Mouse (Mus musculus): ENCODE measurements around the gene Cpn1.

The Cpn1 gene

DNA sequence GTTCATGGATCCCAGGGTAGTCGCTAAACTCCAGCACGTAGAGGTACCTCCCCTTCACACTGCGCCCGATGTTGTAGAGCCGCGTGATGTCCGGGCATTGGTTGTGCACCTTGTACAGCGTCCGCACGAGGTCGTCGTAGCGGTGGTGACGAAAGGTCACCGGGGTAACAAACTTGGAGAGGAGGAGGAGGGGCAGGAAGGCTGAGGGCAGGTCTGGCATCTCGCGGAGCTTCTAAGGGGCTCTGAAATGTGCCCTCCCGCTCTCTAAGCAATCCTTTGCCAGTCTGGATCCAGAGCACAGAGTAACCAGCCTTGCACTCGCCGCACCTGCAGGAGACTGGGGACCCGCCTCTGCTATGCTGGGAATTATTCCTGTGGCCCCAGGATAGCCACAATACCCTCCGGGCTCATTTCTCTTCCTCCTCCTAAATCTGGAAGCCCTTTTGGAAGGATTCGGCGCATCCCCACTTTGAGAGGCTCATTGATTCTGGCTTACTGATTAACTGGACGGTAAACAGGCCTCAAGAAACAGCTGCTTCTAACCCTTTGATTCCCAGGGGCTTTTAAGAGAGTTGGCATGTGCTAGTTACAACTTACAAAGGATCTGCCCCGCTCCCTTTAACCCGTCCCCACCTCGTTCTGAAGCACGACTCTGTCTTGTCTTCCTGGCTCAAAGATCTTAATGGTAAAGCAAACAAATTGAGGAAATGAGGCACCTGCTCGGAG, at the start of gene Cpn1:
Gene Cpn1 (minus strand): TSS at position 488 of the 726 bp plus-strand sequence.
- DNase-seq: no peak

DNA sequence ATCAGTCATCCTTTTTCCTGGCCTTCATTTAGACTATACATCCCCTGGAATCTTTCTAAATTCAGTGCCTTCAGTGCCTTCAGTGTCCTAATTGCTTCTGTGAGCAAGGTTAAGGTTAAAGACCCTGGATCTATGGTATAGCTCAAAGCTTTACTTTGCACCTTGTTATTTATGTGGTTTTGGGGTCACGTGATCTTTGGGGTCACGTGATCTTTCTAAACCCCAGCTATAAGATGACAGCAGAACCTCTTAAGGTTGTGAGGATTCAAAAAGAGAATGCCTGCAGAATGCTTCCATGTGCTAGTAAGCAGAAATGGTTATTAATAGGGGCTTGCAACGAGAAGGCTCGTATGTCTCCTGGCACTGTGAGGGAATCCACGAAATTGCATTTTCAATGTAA, 47.0 kb upstream of the Cpn1 start:
- no peak for DNase-seq

DNA sequence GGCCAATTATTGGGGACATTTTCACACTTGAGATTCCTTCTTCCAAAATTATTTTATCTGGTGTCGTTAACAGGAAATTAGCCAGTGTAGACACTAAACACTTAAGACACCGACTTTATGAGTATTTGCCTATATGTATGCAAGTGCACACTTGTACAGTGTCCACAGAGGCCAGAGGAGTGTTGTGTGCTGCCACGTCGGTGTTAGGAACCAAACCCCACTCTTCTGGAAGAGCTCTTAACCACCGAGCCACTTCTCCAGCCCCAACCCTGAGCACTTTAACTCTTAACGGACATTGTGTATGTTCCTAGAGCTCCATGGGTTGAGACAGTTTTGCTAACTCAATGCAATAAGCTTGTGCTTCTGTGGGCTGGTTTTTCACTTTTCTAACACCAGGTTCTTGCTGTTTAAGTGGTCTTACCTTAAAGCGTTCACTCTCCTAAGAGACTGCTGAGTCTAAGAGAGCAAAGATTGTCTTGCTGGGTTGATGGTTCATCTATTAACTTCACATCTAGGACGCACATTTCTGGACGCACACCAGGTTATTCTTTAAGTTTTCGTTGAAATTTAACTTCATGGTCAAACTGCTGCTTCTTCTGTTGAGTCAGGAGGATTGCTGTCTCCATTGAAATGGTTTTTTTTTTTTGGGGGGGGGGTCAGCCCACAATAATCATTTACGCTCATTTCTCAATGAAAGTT, 45.8 kb upstream of the Cpn1 start:
- DNase-seq: no peak

DNA sequence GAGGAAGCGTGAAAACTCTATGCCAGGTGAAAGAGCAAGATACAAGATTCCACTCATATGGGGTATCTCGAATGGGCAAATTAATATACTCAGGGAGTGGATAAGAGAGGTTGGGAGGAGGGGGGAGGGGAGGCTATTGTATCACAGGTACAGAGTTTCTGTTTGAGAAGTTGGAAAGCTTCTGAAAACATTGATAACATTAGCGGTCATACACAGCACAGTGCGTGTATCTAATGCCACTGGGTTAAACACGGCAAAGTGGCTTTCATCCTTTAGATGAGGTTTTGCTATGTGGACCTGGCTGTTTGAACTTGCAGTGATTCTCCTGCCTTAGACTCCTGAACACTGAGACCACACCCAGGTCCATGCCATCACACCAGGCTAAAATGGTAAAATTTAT, 43.7 kb upstream of the Cpn1 start:
- no peak for DNase-seq

DNA sequence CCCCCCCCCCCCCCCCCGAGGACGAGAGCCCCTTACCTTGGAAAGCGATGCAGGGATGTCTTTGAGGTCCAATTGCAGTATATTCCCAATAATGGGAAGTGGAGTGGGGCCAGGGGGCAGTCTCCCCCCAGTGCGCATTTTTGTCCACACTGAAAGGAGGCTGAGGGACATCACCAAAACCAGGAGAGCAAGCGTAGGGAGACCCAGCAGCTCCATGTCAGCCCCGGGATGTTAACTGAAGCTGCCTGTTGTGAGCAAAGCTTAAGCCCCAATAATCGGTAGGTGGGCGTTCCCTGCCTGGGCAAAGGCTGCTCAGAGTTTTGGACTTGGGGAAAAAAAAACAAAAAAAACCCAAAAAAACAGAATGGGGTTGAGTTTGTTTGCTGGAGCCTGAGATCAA, 42.6 kb upstream of the Cpn1 start, which contains the start of gene Cyp2c23:
Gene Cyp2c23 (minus strand): TSS at position 237 of the 400 bp plus-strand sequence.
- DNase-seq: no peak

DNA sequence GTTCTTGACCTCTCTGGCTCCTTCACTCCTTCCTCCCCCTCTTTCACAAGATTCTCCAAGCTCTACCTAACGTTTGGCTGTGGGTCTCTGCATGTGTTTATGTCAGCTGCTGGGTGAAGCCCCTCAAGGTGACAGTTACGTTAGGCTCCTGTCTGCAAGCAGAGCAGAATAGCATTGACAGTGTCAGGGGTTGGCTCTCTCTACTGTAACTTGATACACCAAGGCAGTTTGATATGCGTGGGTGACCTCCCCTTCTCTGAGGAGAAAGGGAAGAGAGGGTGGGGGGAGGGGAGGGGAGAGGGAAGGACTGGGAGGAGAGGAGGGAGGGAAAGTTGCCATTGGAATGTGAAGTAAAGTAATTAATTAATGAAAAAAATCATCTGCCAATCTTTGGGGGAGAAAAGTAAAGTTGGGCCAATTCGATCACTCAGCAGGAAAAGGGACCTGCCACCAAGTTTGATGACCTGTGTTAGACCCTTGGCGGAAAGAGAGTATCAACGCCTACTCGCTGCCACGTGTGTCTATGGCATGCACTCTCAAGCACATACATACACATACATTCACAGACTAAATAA, 40.7 kb upstream of the Cpn1 start:
- no peak for DNase-seq

DNA sequence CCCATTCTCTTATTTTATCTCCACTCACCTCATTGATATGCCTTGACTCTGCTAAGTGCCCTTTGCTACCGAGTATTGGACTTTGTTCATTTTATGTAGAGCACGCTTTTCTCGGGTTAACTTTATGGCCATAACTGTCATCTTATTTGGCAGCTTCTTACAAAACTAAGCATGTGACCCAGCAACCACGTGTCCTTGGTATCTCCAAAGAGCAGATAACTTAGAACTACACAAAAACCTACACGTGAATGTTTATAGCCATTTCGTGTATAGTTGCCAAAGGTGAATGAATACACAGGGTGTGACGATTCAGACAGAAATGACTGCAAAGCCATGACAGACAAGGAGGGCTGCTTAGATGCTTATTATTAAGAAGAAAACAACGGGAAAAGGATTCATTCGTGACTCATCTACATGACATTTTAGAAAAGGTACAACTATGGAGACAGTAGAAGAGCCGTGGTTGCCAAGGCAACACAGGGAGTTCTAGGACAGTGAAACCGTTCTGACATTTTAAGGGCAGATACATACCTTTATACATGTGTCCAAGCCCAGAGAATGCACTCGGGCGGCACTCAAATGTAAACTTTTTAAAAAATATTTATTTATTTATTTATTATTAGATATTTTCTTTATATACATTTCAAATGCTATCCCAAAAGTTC, 38.7 kb upstream of the Cpn1 start:
- no peak for DNase-seq

DNA sequence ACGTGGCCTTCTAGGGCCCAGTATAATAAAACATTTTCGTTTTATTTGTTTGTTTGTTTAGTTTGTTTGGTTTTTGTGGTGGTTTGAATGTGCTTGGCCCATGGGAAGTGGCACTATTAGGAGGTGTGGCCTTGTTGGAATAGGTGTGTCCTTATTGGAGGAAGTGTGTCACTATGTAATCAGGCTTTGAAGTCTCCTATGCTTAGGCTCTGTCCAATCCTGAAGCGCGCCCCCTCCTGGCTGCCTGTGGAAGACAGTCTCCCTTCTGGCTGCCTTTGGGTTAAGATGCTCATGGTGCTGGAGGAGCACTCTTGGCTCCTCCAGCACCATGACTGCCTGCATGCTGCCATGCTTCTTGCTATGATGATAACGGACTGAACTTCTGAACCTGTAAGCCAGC, 36.7 kb upstream of the Cpn1 start:
- peak in 1 of 2 experiments; percentile 2 for DNase-seq

DNA sequence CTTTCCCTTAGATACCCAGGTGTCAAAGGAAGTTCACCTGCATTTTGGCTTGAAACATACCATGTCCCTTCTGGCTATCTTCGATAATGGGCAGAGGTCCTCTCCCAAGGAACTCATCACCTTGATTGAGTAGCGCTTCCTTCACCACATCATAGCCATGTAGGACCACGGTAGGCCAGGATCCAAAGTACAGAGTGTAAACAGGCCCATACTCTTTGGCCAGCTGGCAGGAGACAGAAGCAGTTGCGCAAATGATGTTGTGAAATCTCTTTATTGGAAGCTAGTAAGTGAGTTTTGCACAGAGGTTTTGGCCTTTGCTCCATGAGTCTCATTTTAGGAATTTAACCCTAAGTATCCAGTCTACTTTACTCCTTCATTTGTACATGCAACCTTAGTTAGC, 35.1 kb upstream of the Cpn1 start:
- DNase-seq: no peak

DNA sequence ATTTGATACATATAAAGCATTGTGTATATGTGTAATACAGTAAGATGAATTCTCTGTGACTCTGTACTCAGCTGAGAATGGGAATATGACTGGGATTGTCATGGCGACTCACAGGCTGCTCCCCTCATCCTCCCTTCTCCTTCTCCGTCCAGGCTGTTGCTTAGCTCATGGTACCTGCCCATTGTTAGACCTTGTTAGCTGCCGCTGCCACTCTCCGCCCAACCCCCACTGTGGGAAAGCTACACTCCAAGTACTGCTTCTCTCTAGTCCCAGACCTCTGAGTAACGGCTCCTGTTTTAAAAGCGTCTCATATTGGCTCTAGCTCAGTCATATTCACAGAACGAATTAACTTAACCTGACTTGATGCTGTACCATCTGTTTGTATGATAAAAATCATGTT, 33.4 kb upstream of the Cpn1 start:
- no peak for DNase-seq

DNA sequence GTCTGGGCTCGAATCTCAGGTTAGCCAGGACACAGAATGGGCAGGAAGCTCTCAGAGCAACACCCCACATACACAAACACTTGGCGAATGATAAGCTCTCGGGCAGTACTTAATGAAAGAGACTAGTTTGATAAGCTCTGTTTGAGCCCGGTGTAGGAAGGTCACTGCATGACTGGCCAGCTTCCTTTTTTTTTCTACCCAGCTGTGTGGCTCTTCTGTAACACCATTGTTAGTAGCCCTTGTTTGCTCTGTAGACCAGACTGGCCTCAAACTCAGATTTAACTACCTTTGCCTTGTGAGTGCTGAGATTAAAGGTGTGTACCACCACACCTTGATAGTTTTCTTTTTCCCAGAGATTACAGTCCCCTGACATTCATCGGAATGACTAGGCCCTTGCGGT, 27.5 kb upstream of the Cpn1 start:
- no peak for DNase-seq

DNA sequence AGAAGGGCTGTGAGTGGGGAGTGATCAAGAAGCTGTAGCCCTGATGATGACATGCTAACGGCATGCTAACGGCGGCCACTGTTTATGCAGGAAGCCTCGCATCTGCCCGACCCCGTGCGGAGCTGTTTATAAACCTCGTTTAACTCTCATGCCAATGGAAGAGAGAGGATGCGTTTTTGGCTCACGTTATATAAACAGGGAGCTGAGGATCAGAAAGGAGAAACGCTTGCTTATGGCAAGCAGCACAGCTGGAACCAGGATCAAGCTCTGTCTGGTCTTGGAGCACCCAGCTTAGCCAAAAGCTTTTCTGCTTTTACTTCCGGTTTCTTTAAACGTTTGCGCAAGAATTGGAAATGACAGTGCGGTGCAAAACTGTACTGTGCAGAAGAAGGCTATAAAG, 22.4 kb upstream of the Cpn1 start:
- no peak for DNase-seq

DNA sequence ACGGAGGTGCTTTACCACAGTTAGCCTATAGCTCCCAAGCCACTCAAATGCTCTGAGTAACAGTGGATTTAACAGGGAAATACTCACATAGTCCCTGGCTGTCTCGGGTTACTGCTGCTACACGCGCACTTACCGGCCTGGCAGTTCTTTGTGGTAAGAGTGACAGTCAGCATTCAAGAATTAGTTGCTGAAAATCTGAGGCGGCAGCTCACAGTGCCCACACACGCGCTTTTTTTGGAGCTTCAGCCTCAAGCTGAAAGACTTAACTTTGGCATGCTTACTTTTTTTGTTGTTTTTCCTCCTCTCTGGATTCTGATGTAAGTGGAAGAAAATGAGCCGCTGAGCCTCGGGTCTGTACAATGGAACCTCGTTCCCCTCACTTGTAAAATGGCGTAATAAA, 20.8 kb upstream of the Cpn1 start:
- no peak for DNase-seq

DNA sequence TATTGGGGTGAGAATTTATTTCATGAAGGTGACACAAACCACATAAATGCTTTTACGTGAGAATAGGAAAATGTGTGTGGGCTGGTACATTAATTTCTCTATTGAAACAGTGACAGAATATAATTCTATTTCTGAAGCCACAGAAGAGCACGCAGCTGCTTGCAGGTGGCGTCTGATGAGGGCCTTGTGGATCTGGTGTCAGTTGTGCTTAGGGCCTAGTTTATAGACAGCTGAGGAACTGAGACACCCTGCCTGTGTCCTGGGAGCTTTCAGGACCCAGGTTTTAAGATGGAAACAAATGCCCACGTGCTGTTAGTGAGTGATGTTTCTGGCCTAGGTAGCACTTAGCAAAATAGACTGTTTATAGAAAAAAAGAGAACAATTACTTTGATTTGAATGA, 18.7 kb upstream of the Cpn1 start:
- no peak for DNase-seq

DNA sequence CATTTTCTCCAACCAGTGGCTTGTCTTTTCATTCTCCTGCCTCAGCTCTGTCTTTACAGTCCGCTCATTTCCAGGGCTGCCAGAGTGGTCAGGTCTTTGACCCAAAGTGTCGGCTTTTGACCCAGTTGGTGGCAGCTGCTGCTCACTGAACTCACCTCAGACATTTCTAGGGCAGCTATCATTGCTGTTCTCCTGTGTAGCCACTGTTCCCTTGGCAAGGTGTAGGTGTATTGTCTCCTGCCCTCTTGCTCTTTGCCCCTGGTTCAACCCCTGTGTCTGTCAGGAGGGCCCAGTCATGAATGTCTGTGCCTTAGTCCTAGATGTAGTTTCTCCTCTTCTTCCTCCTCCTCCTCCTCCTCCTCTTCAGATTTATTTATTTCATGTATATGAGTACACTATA, 17.9 kb upstream of the Cpn1 start:
- no peak for DNase-seq

DNA sequence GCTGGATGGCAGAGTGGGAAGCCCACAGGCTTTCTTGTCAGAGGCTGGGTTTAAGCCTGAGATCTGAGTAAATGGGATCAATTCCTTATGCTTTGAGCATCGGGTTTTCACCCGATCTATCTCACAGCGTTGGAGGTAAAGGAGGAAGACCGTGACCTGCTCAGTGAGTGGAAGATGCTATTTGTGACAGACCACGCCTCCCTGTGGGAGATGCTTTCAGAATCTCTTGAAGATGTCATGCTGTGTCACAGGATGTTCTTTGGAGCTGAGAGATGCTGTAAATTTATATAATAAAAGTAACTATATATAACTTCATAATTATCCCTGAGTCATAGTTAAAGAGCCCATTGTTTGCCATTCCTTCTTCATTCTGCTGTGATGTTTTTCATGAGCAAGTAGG, 14.4 kb upstream of the Cpn1 start:
- DNase-seq: no peak

DNA sequence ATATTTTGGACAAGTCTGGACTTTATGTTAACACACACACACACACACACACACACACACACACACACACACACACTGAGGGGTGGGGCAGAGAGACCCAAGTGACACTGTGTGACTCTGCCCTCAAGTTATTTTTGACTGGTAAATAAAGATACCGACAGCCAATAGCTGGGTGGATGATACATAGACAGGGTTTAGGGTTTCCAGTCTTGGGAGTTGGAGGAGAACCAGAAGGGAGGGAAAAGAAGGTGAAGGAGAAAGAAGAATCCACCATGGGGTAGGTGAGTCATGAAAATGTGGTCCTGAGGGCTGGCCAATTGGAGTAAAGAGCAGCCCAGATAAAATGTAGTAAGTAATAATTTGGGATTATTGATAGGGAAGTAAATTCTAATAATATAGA, 13.7 kb upstream of the Cpn1 start:
- DNase-seq: no peak

DNA sequence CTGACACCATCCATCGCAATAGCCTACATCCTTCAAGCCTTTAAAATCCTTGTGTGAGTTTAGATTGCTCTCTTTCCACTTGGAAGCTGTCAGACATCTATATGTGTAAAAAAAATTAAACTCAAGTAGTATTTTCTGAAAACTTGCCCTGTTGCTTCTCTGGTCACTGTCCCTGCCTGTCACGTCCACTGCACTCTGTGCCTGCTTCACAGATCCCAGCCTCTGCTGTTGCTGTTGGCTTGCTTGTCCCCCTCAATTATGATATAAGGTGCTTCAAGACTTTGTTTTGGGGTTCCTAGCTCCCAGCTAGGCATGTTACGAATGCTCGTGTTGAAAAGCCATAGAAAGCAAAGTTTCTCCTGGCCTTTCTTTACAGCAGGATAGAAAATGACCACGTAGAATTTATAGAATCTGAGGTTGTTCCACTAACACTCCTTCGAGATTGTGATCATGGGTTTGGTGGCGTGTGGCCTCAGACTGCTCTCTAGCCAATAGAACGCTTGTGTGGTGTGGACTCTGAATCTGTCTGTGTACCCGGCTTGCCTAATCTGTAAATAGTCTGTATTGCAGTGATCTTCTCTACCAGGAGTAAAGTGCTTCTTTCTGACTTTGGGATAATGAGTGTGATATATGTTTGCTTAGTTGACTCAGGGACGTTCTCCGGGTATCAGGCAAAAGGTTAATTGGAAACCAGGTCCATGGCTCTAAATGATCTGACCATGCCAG, 12.6 kb upstream of the Cpn1 start:
- DNase-seq: no peak

DNA sequence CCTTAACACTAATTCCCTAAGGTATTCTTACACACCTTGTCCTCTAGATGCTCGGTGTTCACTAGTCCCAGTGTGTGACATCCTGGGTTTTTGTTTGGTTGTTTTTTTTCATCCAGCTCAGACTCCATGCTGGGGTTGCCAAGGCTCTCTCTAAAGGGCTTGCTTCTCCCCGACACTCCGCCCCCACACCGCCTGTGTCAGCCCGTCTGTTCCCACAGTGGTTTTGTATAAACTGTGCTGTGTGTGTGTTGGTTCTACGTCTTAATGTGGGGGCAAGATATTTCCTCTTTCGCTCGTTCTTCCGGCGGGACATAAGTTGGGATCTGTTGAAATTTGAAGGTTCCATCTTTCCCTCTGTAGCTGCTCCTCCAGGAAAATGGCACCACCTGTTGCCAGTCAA, 11.7 kb upstream of the Cpn1 start:
- DNase-seq: no peak

DNA sequence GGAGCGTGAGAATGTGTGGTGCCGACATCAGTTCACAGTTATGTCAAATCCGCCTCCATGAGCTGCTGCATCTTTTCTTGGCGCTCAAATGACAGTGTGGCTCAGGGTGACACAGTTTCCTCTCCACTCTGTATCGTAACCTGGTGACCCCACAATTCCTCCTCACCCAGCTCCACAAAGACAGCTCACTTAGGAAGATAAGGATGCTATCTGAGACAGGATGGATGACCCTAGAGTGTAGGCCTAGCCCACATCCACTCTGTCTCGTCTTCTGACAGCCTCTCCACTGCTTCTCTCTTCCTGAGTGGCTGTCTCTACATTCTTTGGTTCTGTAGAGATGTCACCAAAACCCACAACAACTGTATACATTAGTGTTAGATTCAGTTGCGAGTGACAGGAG, 9.1 kb upstream of the Cpn1 start:
- no peak for DNase-seq

DNA sequence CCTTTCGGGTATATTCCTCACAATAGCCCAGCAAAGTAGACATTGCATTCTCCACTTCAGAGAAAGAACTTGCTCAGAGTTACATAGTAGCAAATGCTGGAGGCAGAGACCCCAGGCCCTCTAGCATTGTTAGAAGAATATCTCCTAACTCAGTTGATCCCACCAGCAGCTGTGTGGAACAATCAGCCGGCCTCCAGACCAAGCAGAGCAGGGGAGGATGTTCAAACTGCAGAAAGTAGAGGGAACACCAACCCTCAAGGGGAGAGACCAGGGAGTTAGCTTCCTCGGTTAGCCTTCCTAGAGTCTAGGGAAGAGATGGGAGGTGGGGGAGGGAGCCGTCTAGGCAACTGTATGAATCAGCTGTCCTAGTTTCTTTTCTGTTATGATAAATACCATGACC, 6.1 kb upstream of the Cpn1 start:
- no peak for DNase-seq

DNA sequence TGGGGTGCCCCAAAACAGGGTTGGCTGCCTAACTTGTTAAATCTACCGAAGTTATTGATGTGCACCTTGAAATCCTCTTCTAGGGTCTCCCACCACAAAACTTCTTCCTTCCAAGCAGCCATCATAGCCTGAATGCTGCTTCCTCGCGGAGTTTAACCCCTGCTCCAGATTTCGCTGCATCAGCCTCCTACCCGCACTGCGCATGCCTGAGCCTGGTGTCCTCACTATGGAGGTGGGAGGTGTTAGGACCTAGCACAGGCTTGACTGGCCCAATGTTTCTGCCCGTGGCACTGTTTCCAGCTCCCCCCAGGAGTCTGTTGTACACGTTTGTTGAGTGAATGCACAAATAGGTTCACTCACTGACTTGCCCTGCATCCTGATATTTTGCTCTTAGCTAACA, 4.0 kb upstream of the Cpn1 start:
- no peak for DNase-seq

DNA sequence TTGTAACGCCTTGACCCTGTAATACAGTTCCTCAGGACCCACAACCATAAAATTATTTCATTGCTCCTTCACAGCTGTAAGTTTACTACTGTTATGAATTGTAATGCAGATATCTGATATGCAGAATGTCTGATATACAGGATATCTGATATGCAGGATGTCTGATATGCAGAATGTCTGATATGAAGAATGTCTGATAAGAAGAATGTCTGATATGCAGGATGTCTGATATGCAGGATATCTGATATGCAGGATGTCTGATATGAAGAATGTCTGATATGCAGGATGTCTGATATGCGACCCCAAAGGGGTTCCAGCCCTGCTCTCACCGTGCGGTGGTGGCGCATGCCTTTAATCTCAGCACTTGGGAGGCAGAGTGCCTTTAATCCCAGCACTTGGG, 4.4 kb downstream of the Cpn1 start:
- no peak for DNase-seq

Measured in B cell, adult 2 months (primary cell).